Mouse (Mus musculus) fat pad, adult 2 months (tissue): ENCODE measurements around the gene Rtkn.
"Not testable (repeated sequence)": the region's sequence is repeated elsewhere in the genome, so short reads cannot be mapped to it uniquely, and the experiment has no call there.

Experiments
- DNase-seq: peaks from one replicate; pipeline ENCODE4 v3.0.0-alpha.2; 2011; ENCODE audit warnings: low read depth, low spot score; ENCODE audit errors: extremely low read depth

Gene Rtkn

DNA sequence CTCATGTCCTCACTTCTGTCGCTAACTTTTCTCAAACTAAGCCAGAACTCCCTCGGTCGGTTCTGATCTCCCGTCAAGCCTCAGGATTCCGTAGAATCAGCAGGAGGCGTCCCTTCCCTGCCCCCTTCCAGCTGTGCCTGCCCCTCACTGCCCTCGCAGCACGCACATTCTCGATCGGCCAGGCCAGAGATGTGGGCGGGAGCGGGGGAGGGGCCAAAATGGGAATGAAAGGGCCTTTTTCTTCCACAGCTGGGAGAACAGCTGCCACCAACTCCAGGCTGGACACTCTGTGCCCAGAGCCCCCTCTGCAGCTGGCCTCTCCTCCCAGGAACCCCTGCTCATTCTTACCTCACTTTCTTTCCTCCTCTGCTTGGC, 2.3 kb downstream of the Rtkn start:
- no peak for DNase-seq

DNA sequence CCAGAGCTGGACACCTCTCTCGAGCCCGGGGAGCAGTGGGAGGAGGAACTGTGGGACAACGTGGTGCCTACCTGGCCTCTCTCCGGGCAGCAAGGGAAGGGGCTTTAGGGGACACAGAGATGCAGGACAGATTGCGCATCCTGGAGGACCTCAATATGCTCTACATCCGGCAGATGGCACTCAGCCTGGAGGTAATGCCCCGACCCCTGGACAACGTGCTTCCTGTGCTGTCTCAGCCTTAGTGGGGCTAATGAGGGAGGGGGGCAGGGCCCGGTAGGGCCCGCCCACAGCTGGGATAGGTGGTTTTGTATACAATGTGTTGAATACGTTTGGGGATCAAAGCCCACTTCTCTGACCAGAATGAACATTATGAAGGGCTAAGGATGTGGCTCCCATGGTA, 2.8 kb downstream of the Rtkn start:
- no peak for DNase-seq

DNA sequence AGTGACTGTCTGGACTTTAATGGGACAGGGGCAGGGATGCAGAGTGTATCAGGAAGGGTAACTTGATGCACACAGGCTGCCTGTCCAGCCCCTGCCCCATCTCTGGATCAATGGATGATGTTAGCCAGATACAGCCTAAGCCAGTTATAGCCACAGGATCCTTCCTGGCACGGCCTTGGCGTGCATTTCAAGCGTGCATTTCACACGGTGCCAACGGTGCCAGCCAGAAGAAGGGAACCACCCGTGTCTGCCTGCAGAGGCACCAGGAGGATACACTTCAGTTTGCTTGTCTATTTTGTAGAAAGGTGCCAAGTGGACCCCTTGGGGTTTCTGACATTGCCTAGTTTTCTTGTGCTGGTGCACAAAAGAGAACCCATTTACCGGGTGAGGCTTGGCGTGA, 4.8 kb downstream of the Rtkn start:
- no peak for DNase-seq

DNA sequence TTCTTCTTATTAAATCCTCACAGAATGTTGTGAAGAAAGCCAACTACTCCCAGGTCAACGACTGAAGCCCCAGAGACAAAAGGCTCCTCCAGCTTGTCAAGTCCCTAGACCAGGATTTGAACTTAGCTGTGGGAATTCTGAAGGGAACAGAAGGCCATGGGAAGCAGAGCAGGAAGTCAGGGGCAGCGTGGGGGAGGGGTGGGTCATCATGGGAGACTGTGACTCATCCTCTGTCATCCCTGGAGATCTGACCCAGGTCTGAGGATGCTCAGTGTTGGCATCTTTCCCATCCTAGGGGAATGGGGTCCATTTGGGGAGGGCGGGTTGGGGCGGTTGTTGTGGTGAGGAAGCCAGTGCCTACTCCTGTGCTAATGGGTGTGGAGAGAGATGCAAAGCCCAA, 6.4 kb downstream of the Rtkn start:
- no peak for DNase-seq

DNA sequence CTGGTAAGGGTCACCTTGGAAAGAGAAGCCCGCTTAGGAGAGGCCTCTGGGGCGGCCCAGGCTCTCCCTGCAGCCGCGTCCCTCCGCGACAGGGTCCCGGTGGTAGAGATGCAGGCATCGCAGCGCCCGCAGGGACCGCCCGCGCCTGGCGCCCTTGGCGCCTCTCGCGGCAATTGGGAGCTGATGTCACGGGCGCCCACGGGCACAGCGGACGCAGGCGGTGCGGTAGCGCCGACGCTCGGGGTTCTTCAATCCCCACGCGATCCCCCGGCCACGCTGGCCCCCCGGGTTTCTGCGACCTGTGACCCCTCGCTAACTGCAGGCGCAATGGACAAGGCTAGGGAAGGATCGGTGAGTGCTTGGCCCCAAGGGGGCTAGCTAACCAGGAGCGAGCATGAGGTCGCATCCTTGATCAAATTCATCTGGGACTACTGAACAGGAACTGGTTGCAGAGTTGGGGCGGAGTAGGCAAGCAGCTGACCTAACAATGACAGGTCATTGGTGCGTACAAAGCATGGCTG, 7.0 kb downstream of the Rtkn start:
- no peak for DNase-seq

DNA sequence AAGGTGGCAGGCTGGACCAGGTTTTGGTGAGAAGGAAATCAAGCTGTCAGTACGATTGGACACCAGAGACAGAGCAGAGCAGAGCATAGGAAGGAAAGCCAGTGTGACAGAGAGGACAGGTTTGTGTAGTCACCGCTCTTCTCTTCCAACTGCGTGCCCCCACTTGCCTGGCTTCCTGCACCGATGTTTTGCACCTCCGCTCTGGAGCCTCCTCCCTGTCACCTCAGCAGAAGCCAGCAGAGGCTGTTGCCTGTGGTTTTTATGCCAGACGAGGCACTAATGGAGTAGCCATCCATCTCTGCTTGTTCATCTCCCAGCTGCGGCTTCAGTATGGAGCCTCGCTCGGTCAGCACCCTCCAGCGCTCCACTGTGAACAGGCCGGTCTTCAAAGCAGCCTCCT, 7.6 kb downstream of the Rtkn start:
- no peak for DNase-seq

DNA sequence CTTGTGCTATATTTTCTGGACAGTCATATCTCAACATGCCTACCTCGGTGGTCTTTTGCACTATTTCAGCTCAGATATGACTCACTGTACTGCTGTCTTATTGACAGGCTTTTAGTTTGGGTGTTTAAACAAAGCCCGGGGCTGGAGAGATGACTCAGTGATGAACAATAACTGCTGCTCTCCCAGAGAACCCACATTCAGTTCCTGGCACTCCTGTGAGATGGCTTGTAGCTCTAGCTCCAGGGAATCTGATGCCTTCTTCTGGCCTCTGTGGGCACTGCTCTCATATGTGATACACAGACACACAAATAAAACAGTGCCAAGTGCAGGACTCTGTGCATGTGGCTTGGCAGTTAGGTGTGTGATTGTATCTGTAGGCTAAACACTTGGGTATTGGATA, 9.9 kb downstream of the Rtkn start:
- DNase-seq: no peak

DNA sequence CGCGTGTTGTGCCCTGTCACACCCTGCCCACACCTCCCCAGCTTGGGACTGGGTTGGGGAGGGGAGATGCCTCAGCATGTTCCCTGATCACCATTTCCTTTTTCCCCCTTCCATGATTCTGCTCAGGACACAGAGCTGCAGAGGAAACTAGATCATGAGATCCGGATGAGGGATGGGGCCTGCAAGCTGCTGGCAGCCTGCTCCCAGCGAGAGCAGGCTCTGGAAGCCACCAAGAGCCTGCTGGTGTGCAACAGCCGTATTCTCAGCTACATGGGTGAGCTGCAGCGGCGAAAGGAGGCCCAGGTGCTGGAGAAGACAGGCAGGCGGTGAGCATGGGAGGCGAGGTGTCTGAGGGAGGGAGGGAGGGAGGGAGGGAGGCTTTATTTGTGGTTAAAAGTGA, 10.5 kb downstream of the Rtkn start:
- DNase-seq: no peak

DNA sequence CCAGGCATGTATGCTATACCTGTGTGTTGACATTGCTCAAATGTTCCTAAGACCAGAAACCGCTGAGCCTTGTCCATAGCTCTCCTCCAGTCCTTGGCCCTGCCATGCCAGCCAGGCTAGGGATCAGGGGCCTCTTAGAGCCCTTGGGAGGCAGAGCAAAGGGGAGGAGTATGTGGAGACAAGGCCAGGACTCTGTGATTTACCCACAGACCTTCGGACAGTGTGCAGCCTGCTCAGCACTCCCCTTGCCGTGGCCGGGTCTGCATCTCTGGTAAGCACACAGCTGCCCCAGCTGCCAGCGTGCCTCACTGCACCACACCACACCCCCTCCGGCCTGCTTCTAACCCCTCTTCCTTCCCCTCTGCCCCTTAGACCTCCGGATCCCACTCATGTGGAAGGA, 12.0 kb downstream of the Rtkn start:
- DNase-seq: no peak

DNA sequence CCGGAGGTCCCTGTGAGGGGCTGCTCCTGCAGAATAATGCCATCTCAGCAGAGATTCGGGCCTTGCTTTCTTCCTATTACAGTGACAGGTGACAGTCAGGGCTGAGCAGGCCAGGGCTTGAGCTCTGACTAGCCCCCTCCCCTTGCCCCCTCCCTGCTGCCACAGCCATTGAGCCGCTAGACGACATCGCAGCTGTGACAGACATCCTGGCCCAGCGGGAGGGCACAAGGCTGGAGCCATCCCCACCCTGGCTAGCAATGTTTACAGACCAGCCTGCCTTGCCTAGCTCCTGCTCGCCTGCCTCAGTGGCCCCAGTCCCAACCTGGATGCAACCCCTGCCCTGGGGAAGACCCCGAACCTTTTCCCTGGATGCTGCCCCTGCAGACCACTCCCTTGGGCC, 16.5 kb downstream of the Rtkn start:
- DNase-seq: no peak

DNA sequence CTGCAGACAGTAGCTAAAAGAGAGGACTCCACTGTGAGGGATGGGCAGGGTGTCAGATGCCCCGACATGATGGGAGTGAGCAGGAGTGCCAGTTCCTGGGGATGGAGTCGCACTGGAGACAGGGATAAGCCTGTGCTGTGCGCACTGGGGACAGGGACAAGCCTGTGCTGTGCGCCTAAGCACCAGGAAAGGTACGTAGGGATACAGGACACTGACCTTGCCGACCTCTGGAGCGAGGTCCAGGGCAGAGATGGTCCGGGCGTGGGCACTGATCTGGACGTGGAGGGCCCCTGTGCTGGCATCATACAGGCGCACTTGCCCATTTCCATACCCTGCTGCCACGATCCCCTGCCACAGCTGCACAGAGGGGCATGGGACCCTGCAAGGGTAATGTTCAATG, 17.8 kb downstream of the Rtkn start:
- no peak for DNase-seq

DNA sequence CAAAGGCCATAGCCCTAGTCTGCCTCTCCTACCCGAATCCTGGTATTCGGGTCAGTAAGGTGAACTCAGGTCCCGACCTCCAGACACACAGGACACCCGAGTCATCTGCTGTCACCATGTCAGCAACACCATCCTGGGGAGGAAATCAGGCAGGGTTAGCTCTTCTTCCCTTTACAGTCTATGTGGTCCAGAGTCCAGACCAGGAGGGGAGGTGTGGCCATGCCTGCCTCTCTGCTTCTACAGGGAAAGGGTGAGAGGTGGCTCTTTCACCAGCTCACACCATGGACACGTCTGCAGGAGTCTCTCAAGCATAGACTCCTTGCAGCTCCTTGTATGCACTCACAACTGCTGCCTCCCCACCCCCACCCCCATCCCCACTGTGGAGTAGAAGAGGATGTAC, 18.2 kb downstream of the Rtkn start:
- DNase-seq: no peak

DNA sequence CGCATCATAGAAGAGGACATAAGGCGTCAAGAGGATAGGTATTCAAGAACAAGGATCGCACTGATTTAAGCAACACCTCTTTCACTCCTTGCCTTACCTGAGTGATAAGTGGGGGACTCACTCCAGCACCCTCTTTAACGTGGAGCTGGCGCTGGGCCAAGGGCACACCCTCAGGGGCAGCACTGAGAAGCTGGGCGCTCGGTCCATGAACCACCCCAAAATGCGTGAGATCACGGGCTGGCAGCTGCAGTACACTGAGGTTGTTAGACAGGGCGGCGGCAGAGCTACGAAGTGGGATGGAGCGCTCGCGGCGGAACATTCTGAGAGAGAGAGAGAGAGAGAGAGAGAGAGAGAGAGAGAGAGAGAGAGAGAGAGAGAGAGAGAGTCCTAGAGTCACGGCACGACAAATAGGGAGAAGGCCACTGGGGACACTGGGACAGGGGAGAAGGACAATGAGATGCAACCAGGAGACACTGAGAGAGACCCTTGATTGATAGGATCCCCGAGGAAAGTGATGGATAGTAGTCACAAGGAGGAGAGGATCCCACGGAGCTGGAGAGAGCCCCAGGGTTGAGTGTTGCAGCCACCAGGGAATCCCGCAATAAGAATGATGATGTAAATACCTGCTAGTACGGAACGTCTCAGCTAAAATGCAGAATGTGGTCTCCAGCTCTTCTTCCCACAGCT, 20.4 kb downstream of the Rtkn start:
- DNase-seq: no peak

DNA sequence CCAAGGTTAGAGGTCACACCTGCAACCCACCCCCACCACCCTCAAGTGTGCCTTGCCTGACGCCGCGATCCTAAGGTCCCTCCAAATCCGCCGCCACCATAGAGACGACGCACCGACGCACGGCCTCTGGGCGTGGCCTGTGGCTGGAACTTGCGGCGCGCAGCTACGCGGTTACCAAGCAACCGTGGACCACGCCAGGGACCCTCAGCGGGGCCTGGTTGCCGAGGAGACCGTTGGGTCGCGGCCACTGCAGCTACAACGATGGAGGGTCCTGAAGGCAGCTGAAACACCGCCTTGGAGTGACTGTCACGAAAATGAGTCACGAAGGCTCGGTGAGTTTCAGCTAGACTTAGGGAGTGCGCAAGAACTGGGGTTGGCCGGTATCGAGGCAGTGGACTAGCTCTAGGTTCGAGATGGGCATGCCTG, 21.0 kb downstream of the Rtkn start, which contains the start of the genes Wdr54 and 1700003E16Rik:
Gene Wdr54, minus strand, starts transcription at position 139 of the 426 bp plus-strand sequence.
Gene 1700003E16Rik, plus strand, starts transcription at position 146 of the 426 bp plus-strand sequence.
- DNase-seq: no peak

DNA sequence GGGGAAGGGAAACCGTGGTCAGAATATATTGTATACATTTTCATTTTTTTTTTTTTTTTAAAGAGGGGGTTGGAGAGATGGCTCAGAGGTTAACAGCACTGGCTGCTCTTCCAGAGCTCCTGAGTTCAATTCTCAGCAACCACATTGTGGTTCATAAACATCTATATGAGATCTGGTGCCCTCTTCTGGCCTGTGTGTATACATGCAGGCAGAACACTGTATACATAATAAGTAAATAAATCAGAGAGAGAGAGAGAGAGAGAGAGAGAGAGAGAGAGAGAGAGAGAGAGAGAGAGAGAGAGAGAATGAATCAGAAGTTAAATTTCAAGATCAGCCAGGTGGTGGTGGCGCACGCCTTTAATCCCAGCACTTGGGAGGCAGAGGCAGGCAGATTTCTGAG, 24.2 kb downstream of the Rtkn start:
- DNase-seq: not testable (repeated sequence)

DNA sequence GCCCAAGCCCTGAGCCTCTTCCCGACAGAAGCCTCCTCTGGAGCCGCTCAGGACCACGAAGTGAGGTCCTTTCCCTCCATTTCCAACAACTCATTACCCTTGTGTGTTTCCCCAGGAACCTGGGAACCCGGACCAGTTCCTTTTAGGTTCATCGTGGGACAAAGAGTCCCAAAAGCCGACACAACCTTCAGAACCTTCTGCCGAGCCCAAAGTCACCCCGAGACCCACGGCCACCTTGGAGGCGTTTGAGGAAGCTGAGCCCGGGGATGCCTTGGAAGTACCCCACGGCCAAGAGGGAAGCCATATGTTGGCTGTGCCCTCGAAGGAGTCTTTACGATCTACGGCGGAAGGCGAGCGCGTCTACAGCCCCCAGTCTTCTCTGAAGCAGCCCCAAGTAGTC, 26.2 kb downstream of the Rtkn start:
- DNase-seq: no peak

DNA sequence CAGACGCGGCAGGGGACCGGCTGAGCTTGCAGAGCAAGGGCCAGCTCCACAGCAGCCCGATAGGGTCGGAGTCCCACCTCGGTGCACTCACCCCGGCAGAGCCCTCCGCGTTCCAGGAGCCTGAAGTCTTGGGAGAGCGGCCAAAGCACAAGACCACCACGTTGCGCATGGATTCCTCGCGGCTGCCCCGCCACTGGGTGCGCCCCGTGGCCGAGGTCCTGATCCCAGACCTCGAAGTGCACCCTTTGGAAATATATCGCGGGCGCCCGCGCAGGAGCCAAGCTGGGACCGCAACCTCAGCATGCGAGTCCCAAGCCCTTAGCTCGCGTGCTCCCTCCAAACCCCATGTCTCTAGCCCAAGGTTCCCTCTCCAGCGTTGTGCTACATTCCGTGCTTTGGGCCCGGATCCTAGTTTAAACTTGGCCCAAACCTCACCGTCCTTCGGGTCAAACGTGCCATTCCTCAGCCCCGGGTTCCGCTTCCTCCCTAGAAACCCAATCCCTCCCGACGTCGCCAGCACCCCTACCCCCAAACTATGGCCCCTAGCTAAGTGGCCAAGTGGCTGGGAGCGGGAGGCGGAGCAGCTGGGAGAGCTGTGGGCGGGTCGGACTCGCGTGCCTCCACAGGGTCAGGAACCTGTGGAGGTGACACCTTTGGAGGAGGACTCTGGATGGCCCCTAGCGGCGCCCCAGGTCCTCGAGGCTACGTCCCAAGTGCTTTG, 26.8 kb downstream of the Rtkn start:
- no peak for DNase-seq

DNA sequence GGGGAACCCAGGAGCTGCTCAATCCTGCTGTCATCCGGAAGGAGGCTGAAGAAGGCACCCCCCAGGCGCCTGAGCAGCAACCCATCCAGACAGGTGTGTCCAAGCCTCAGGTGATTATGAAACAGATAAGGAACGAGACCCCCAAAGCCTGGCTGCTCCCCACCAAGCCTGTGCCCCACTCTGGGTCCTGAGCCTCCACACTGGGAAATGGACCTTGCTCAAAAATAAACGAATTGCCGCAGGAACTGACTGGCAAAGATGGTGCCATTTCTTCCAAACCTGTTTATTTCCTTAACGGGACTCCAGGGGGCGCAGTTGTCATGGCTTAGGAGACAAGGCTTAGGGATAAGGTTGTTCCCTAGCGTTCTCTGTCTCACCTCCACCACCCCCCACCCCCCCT, 27.4 kb downstream of the Rtkn start:
- no peak for DNase-seq

DNA sequence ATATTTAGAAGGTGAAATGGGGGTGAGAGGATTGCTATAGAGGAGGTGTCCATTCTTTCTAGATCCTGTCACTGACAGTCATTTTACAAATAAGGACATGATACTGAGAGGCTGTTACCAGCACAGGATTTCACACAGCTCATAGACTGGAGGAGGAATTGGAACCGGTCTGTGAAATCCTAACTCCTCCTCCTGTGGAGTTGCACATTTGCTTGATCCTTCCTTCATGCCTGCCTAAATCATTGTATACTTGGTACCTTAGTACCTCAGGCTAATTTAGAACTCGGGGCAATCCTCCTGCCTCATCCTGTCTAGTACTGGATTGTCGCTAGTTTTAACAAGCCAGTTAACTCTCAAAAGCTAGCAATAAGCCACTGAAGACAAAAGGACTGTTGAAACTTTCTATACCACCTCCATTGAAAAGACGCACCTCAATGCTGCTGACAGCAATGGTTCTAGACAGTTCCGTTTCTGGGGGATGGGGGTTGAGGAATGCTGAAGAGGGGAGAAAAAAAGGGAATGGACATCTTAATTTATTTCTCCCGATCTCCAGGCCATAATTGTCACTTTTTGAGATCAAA, 29.9 kb downstream of the Rtkn start:
- peak; percentile 40 for DNase-seq

DNA sequence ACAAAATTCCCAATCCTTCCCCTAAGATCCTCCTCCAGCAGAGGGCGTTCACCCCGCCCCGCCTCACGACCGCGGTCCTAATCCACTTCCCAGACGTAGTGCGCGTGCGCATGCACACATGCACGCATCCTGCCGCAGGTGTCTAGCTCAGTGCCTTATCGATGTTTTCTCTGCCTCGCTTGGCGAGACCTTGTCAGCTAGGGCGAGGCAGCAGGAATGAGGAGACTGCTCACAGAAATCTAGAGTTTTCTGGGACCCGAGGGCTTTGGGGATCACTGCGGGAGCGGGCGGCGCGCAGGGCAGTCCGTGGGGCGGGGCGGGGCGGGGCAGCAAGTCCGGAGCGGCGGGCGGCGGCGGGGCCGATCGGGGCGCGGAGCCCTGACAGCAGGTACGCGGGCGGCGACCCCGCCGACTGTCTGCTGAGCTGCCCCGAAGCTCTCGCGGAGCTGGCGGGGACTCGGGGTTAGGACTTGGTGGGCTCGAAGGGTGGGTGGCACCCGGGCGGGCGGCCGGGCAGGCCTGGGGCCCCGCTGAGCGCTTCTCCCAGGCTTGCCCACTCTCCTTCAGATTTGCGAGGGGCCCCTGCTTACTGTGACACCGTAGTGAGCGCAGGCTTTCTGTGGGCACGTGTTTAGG, 30.5 kb downstream of the Rtkn start, which contains the start of gene Dctn1:
Gene Dctn1, plus strand, starts transcription at position 314 of the 636 bp plus-strand sequence.
- no peak for DNase-seq

DNA sequence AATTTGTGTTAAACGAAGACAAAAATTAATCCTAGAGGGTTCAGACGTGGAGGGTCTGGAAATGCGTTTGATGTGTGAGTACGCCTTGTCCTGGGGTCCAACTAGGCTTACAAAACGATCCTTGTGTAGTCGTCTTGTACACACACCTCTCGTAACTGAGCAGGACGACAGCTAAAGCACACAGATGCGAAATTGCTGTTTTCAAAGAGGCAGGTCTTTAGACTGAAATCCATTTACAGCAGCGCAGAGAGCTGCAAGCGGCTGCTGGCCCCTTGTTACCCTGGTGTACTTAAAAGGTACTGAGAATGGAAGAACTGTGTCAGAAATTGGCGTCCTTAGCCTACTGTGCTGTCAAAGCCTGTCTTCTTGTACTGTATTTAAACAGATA, 31.0 kb downstream of the Rtkn start:
- no peak for DNase-seq

DNA sequence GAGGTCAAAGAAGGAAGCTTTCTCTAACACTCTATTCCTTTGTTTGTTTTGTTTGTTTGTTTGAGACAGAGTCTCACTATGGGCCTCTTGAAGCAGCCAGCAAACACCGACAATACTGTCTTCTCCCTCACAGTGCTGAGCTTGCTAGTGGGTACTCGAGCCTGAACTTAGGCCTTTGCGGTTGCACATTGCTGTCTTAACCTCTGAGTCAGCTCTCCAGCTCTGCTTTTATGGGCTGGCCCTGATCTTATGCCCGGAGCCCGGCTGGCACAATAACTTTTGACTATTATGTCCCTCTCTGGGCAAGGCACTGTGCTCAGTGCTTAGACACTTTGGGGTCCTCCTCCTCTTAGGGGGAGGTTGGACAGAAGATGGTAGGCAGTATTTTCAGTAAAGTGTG, 34.6 kb downstream of the Rtkn start:
- no peak for DNase-seq
